Mouse (Mus musculus): Measurements from ENCODE around the gene Prdm8. TPM values are rescaled to one million over a fixed set of nuclear protein-coding genes. Genes with fewer than 3 reads are reported as not detected.
A peak's percentile ranks its signal among the peaks of the same experiment; 100 is the strongest.

The Prdm8 gene
- polyA plus RNA-seq, 1 experiment from 2014 or later = 2.9 TPM

- H3K27ac ChIP-seq (ENCODE audit: low read depth, low read length) = 0 out of 2 replicates have a peak overlapping the region, but pooled peaks have one; percentile 33
- ATAC-seq (ENCODE audit: low FRiP score) (peak; percentile 46), DNase-seq (ENCODE audit: low spot score) (peak; percentile 71)
- no peak overlapping the region for H3K4me3 ChIP-seq (ENCODE audit: low read depth, low read length)
- no peaks in the 10 kb centered on the region for H3K36me3 ChIP-seq (ENCODE audit: control insufficient read depth, insufficient read depth, low read length)
- peaks cover 17% of the 10 kb centered on the region for H3K4me1 ChIP-seq (replicated peaks; ENCODE audit: control insufficient read depth, insufficient read depth, low read length)
- WGBS = under 1% methylated on average over 30 of the region's 30 CpGs
- H3K9me3 ChIP-seq (ENCODE audit: control insufficient read depth, low read length) = no peaks in the 10 kb centered on the region
- peak overlapping the region; percentile 70 for H3K4me2 ChIP-seq (replicated peaks; ENCODE audit: low read depth, low read length)
- peaks cover 61% of the 10 kb centered on the region for H3K27me3 ChIP-seq (ENCODE audit: control insufficient read depth, insufficient read depth, low read length)
- H3K9ac ChIP-seq (ENCODE audit: low read depth, low read length) = no peak overlapping the region
Measured at GRCm38 (mm10) chr5:98169376-98170351, 2.7 kb downstream of the Prdm8 start.

- Histone ChIP-seq H3K4me1 (replicated peaks; ENCODE audit: control insufficient read depth, insufficient read depth, low read length) (peaks cover 14% of the 10 kb centered on the region), H3K4me2 (replicated peaks; ENCODE audit: low read depth, low read length) (no peak overlapping the region), H3K27ac (ENCODE audit: low read depth, low read length) (no peak overlapping the region), H3K36me3 (ENCODE audit: control insufficient read depth, insufficient read depth, low read length) (no peaks in the 10 kb centered on the region), H3K9me3 (ENCODE audit: control insufficient read depth, low read length) (no peaks in the 10 kb centered on the region), H3K27me3 (ENCODE audit: control insufficient read depth, insufficient read depth, low read length) (peaks cover 49% of the 10 kb centered on the region), H3K4me3 (ENCODE audit: low read depth, low read length) (no peak overlapping the region), H3K9ac (ENCODE audit: low read depth, low read length) (no peak overlapping the region)
- WGBS = 9% methylated on average over 9 of the region's 9 CpGs
- no peak for ATAC-seq (ENCODE audit: low FRiP score)
- no peak for DNase-seq (ENCODE audit: low spot score)
Measured at GRCm38 (mm10) chr5:98171651-98172230, 4.7 kb downstream of the Prdm8 start.

- DNase-seq (ENCODE audit: low spot score) (peak; percentile 25), ATAC-seq (ENCODE audit: low FRiP score) (no peak)
- WGBS = 5% methylated on average over 15 of the region's 15 CpGs
- no peak overlapping the region for H3K4me3 ChIP-seq (ENCODE audit: low read depth, low read length)
- H3K9ac ChIP-seq (ENCODE audit: low read depth, low read length) = no peak overlapping the region
- no peak overlapping the region for H3K4me2 ChIP-seq (replicated peaks; ENCODE audit: low read depth, low read length)
- no peaks in the 10 kb centered on the region for H3K36me3 ChIP-seq (ENCODE audit: control insufficient read depth, insufficient read depth, low read length)
- no peaks in the 10 kb centered on the region for H3K9me3 ChIP-seq (ENCODE audit: control insufficient read depth, low read length)
- peaks cover 14% of the 10 kb centered on the region for H3K4me1 ChIP-seq (replicated peaks; ENCODE audit: control insufficient read depth, insufficient read depth, low read length)
- H3K27ac ChIP-seq (ENCODE audit: low read depth, low read length) = no peak overlapping the region
- peaks cover 44% of the 10 kb centered on the region for H3K27me3 ChIP-seq (ENCODE audit: control insufficient read depth, insufficient read depth, low read length)
Measured at GRCm38 (mm10) chr5:98172502-98173181, 5.6 kb downstream of the Prdm8 start.

- Histone ChIP-seq H3K9ac (ENCODE audit: low read depth, low read length) (no peak overlapping the region), H3K4me3 (ENCODE audit: low read depth, low read length) (no peak overlapping the region), H3K27me3 (ENCODE audit: control insufficient read depth, insufficient read depth, low read length) (peaks cover 44% of the 10 kb centered on the region), H3K36me3 (ENCODE audit: control insufficient read depth, insufficient read depth, low read length) (no peaks in the 10 kb centered on the region), H3K4me1 (replicated peaks; ENCODE audit: control insufficient read depth, insufficient read depth, low read length) (peaks cover 10% of the 10 kb centered on the region), H3K4me2 (replicated peaks; ENCODE audit: low read depth, low read length) (no peak overlapping the region), H3K9me3 (ENCODE audit: control insufficient read depth, low read length) (no peaks in the 10 kb centered on the region), H3K27ac (ENCODE audit: low read depth, low read length) (no peak overlapping the region)
- DNase-seq (ENCODE audit: low spot score) = no peak
- no peak for ATAC-seq (ENCODE audit: low FRiP score)
Measured at GRCm38 (mm10) chr5:98173694-98174093, 6.7 kb downstream of the Prdm8 start.

GRCm38 (mm10) chr5:98179606-98180005, 12.6 kb downstream of the Prdm8 start:
- Histone ChIP-seq H3K4me1 (replicated peaks; ENCODE audit: control insufficient read depth, insufficient read depth, low read length) (peaks cover 4% of the 10 kb centered on the region), H3K4me2 (replicated peaks; ENCODE audit: low read depth, low read length) (peak overlapping the region; percentile 40), H3K9me3 (ENCODE audit: control insufficient read depth, low read length) (no peaks in the 10 kb centered on the region), H3K36me3 (ENCODE audit: control insufficient read depth, insufficient read depth, low read length) (no peaks in the 10 kb centered on the region), H3K4me3 (ENCODE audit: low read depth, low read length) (0 out of 2 replicates have a peak overlapping the region, but pooled peaks have one; percentile 37), H3K9ac (ENCODE audit: low read depth, low read length) (no peak overlapping the region), H3K27me3 (ENCODE audit: control insufficient read depth, insufficient read depth, low read length) (peaks cover 18% of the 10 kb centered on the region), H3K27ac (ENCODE audit: low read depth, low read length) (no peak overlapping the region)
- ATAC-seq (ENCODE audit: low FRiP score) = no peak
- DNase-seq (ENCODE audit: low spot score) = peak; percentile 55
- under 1% methylated on average over 12 of the region's 12 CpGs for WGBS

GRCm38 (mm10) chr5:98180461-98180887, 13.5 kb downstream of the Prdm8 start:
- Histone ChIP-seq H3K27me3 (ENCODE audit: control insufficient read depth, insufficient read depth, low read length) (peaks cover 20% of the 10 kb centered on the region), H3K4me1 (replicated peaks; ENCODE audit: control insufficient read depth, insufficient read depth, low read length) (peaks cover 4% of the 10 kb centered on the region), H3K9me3 (ENCODE audit: control insufficient read depth, low read length) (no peaks in the 10 kb centered on the region), H3K36me3 (ENCODE audit: control insufficient read depth, insufficient read depth, low read length) (no peaks in the 10 kb centered on the region), H3K27ac (ENCODE audit: low read depth, low read length) (no peak overlapping the region), H3K4me3 (ENCODE audit: low read depth, low read length) (peak overlapping the region; percentile 37), H3K9ac (ENCODE audit: low read depth, low read length) (peak overlapping the region; percentile 16; the same call in 1 of the 2 replicates), H3K4me2 (replicated peaks; ENCODE audit: low read depth, low read length) (peak overlapping the region; percentile 40)
- WGBS = under 1% methylated on average over 19 of the region's 19 CpGs
- ATAC-seq (ENCODE audit: low FRiP score) (peak; percentile 75), DNase-seq (ENCODE audit: low spot score) (peak; percentile 81)

GRCm38 (mm10) chr5:98180888-98181635, 14.1 kb downstream of the Prdm8 start:
- ATAC-seq (ENCODE audit: low FRiP score) (peak; percentile 65), DNase-seq (ENCODE audit: low spot score) (peak; percentile 73)
- peaks cover 21% of the 10 kb centered on the region for H3K27me3 ChIP-seq (ENCODE audit: control insufficient read depth, insufficient read depth, low read length)
- H3K27ac ChIP-seq (ENCODE audit: low read depth, low read length) = peak overlapping the region; percentile 80
- H3K9ac ChIP-seq (ENCODE audit: low read depth, low read length) = peak overlapping the region; percentile 45
- H3K4me2 ChIP-seq (replicated peaks; ENCODE audit: low read depth, low read length) = peak overlapping the region; percentile 40
- H3K9me3 ChIP-seq (ENCODE audit: control insufficient read depth, low read length) = no peaks in the 10 kb centered on the region
- H3K36me3 ChIP-seq (ENCODE audit: control insufficient read depth, insufficient read depth, low read length) = no peaks in the 10 kb centered on the region
- H3K4me1 ChIP-seq (replicated peaks; ENCODE audit: control insufficient read depth, insufficient read depth, low read length) = peaks cover 4% of the 10 kb centered on the region
- H3K4me3 ChIP-seq (ENCODE audit: low read depth, low read length) = peak overlapping the region; percentile 37
- WGBS = under 1% methylated on average over 27 of the region's 27 CpGs
